In the genomic region with DNA sequence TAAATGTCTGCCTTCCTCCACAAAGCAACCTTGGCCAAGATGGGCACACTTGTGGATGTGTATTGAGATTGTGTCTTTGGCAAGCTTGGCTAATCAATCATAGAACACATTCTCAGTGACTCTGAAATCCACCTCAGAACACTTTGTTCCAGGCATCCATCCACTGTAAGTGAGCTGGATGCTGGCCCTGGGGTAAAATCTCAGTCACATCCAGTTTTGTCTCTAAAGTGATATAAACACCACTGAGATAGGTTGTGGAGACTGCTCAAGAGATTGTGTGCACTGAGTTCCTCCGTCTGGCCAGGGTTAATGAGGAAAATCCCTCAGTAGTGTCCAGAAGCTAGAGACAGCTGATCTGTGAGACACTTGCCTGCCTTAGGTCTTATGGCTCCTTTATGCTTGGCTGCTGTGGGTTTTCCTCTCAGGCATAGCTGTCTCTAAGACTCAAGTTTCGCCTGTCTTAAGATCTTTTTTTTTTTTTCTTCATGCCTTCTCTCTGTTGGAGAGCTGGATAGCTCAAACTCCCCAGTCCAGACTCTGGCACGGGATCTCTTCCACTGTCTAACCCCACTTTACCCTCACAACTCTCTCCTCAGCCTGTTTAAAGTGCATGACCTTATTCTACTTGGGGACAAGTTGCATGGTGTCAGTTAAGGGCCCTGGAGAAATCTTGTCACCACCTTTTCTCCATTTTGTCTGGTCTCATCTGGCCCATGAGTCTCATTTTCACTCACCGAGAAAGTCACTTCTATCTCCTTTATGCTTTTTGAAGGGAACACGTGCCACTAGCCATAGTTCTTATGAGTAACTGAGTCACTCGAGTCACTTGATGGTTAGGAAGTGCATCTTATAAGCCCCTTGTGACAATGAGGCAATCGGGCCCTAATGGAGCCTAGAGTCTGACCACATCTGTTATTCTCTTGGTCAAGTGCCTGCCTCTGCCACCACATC, we compare ENCODE assay signal across 1 mouse cellular context.
TF ChIP-seq lines count a peak whose summit lies in the region.

No protein-coding gene starts in this region.

TF ChIP-seq in CH12.LX, 34 proteins besides CTCF, POLR2A, EP300 and RAD21 (continued from another document):
- TF ChIP-seq SIN3A (IDR thresholded peaks at IDR 0.05; ENCODE audit: low read length) (peak; percentile 69; the same call in 1 of the 2 replicates), ZC3H11A (IDR thresholded peaks at IDR 0.05; ENCODE audit: low read depth, low read length) (no peak), TCF12 (IDR thresholded peaks at IDR 0.05; ENCODE audit: low read depth, low read length) (peak; percentile 48; the same call in 1 of the 2 replicates), MYC (IDR thresholded peaks at IDR 0.05; ENCODE audit: low read depth, low read length) (peak; percentile 68; the same call in 1 of the 2 replicates), MAFK (IDR thresholded peaks at IDR 0.05; ENCODE audit: insufficient replicate concordance, low read length) (no peak), USF2 (conservative IDR thresholded peaks at IDR 0.05; ENCODE audit: low read depth, low read length) (no peak), ZKSCAN1 (IDR thresholded peaks at IDR 0.05; ENCODE audit: borderline replicate concordance, low read depth, low read length) (no peak), JUND (conservative IDR thresholded peaks at IDR 0.05; ENCODE audit: low read depth, low read length) (peak; percentile 62), CHD1 (IDR thresholded peaks at IDR 0.05; ENCODE audit: low read depth, low read length) (no peak), GABPA (IDR thresholded peaks at IDR 0.05; ENCODE audit: insufficient replicate concordance, low read depth, low read length) (no peak), POLR2AphosphoS2 (IDR thresholded peaks at IDR 0.05; ENCODE audit: low read depth, low read length) (no peak), IRF4 (IDR thresholded peaks at IDR 0.05; ENCODE audit: low read depth, low read length) (peak; percentile 80), HCFC1 (IDR thresholded peaks at IDR 0.05; ENCODE audit: low read depth, low read length) (no peak; the same call in 1 of the 2 replicates), E2F4 (IDR thresholded peaks at IDR 0.05; ENCODE audit: insufficient replicate concordance, low read depth, low read length) (no peak), MAZ (IDR thresholded peaks at IDR 0.05; ENCODE audit: low read depth, low read length) (peak; percentile 46; the same call in 1 of the 2 replicates), RCOR1 (conservative IDR thresholded peaks at IDR 0.05; ENCODE audit: low read depth, low read length) (peak; percentile 79; the same call in 1 of the 2 replicates), JUN (IDR thresholded peaks at IDR 0.05; ENCODE audit: insufficient read depth, low read depth, low read length) (peak; percentile 57; the same call in 1 of the 2 replicates), MXI1 (IDR thresholded peaks at IDR 0.05; ENCODE audit: low read depth, low read length) (0 out of 2 replicates have a peak, but pooled peaks have one; percentile 57), SMC3 (IDR thresholded peaks at IDR 0.05; ENCODE audit: low read depth, low read length) (no peak), ZMIZ1 (IDR thresholded peaks at IDR 0.05; ENCODE audit: low read depth, low read length) (no peak), MAX (IDR thresholded peaks at IDR 0.05; ENCODE audit: low read length) (peak; percentile 89), USF1 (IDR thresholded peaks at IDR 0.05; ENCODE audit: low read depth, low read length) (peak; percentile 3; the same call in 1 of the 2 replicates), PAX5 (IDR thresholded peaks at IDR 0.05; ENCODE audit: low read length) (no peak)
